Mouse (Mus musculus) embryonic facial prominence, embryonic 10.5 days (tissue): ENCODE measurements around the gene Chtop. TPM values are rescaled to one million over a fixed set of nuclear protein-coding genes. Genes with fewer than 3 reads are reported as not detected.

Source experiments
- DNase-seq: peaks from one replicate; pipeline ENCODE4 v3.0.0-alpha.2; 2017; ENCODE audit warnings: low spot score
- H3K27ac ChIP-seq: fragments of 300-500 bp; sonication (generic); replicated peaks from 2 replicates; pipeline ENCODE4 v1.5.1; 2016; ENCODE audit warnings: mild to moderate bottlenecking
- H3K27me3 ChIP-seq: fragments of 300-500 bp; sonication (generic); replicated peaks from 2 replicates; pipeline ENCODE4 v1.6.1; 2016; ENCODE audit warnings: low read depth, mild to moderate bottlenecking; ENCODE audit not compliant: poor library complexity, severe bottlenecking
- H3K36me3 ChIP-seq: fragments of 300-500 bp; sonication (generic); replicated peaks from 2 replicates; pipeline ENCODE4 v1.6.1; 2016; ENCODE audit warnings: mild to moderate bottlenecking, moderate library complexity
- H3K4me1 ChIP-seq: fragments of 300-500 bp; sonication (generic); 2 replicates; pipeline ENCODE4 v1.6.1; 2016
- H3K4me3 ChIP-seq: fragments of 300-500 bp; sonication (generic); 2 replicates; pipeline ENCODE4 v1.5.1; 2016; ENCODE audit warnings: mild to moderate bottlenecking, moderate library complexity
- H3K9me3 ChIP-seq: fragments of 300-500 bp; sonication (generic); 2 replicates; pipeline ENCODE4 v1.6.1; 2016; ENCODE audit warnings: mild to moderate bottlenecking
- WGBS: fragments of 180-500 bp; shearing (Covaris S2); methylation state at CpG from one replicate; pipeline ENCODE4 v1.1.7; 2016; 5-methylcytosine and 5-hydroxymethylcytosine counted together
- polyA plus RNA-seq: library from polyadenylated mRNA; unstranded; fragments of >200 nt; fragmentation: Nextera tagmentation; extraction: Ambion mirVana; gene quantifications from 2 replicates; pipeline ENCODE4 v1.2.1, GENCODE M21; 2016

Chtop gene
- polyA plus RNA-seq, 1 experiment from 2014 or later = 188 TPM

DNA sequence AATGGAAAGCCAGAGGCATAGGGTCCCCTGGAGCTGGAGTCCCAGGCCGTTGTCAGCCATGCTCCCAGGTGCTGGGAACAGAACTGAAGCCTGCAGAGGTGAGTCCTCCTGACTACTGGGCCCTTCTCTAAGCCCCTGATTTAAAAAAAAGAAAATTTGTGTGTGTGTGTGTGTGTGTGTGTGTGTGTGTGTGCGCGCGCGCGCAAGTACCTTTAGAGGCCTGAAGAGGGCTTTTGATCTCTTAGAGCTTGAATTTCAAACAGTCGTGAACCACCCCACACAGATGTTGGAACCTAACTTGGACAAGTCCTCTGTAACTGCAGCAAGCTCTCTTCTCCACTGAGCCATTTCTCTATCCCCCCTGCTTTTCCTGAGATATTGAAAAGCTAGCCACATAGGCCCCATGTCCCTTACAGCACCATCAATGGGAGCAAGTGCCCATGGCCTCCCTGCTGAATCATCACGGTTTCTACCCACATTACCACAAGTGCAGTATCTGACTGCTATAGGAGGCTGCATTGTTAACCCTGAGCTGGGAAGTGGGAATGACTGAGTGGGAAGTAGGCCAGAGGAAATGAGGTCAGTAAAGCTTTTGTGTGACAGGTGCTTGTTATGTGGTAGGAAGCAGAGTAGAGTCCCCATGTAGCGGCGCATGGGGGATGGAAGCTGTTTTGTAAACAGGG is 41.5 kb downstream of the Chtop start:
- H3K4me3 ChIP-seq = no peak overlapping the region
- no peaks in the 10 kb centered on the region for H3K9me3 ChIP-seq
- WGBS = 94% methylated on average over 10 of the region's 10 CpGs
- H3K4me1 ChIP-seq = peaks cover 24% of the 10 kb centered on the region
- H3K36me3 ChIP-seq = no peaks in the 10 kb centered on the region
- no peak overlapping the region for H3K27ac ChIP-seq
- no peak for DNase-seq
- peaks cover 37% of the 10 kb centered on the region for H3K27me3 ChIP-seq

DNA sequence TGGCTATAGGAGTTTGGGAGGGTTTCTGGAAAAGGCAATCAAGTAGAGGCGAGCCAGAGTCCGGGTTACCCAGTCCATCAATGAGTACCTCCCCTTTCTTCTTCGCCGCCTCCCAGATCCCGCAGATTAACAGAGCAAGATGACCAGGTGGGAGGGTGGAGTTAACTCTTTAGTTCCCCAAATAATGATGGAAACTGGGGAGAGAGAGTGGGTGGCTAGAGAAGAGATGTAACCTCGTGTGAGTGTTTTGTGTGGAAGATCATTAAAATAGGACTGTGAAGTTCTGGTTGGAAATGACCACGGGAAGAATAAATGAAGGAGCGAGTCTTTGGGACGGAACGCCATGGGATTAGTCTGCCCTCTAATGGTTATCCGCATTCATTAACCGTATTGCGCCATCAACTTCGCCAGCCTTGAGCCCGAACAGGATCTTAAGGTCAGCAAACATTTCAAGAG is 43.0 kb downstream of the Chtop start:
- peak overlapping the region; percentile 59 for H3K4me3 ChIP-seq

DNA sequence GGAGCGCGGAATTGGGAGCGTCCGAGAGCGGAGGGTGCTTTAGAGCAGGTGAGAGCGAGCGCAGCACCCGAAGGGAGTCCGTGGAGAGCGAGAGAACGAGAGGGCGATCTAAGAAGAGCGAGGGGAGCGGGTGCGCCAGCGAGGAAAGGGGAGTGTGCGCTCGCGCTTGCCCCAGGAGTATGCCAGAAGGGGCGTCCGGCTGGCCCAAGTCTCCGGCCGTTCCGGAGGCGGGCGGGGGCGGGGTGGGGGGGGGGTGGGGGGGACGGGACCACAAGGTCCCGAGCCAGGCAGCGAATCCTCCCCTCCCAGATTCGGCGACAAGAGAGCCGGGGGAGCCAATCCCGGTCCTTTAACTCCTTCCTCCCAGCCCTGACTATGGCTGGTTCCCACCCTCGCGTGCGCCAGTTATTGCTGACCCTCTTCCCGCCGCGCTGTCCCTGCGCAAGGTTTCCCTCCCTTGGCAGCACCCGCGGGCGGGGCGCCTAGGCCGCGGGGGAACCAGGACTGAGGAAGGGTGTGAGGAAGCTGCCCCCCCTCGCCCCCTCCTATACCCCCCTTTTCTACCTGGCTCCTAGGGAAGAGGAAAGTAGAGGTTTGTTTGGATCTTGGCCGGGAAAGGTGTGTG is 43.5 kb downstream of the Chtop start, which contains the start of gene Npr1:
Gene Npr1, minus strand, starts transcription at position 181 of the 625 bp plus-strand sequence.
- WGBS = under 1% methylated on average over 42 of the region's 49 CpGs
- peak within 1 kb of the TSS; percentile 59 for H3K4me3 ChIP-seq
- no peak for DNase-seq
- H3K27ac ChIP-seq = peak within 1 kb of the TSS; percentile 48; the same call in 1 of the 2 replicates
- H3K9me3 ChIP-seq = no peaks in the 10 kb centered on the region
- no peaks in the 10 kb centered on the region for H3K36me3 ChIP-seq
- H3K27me3 ChIP-seq = peaks cover 56% of the 10 kb centered on the region
- H3K4me1 ChIP-seq = peaks cover 29% of the 10 kb centered on the region

More for the DNA sequence above, 43.0 kb downstream of the Chtop start:
- WGBS = under 1% methylated on average over 15 of the region's 15 CpGs
- peak; percentile 66 for DNase-seq
- H3K27me3 ChIP-seq = peaks cover 51% of the 10 kb centered on the region
- 0 out of 2 replicates have a peak overlapping the region, but pooled peaks have one; percentile 0 for H3K27ac ChIP-seq
- H3K36me3 ChIP-seq = no peaks in the 10 kb centered on the region
- H3K4me1 ChIP-seq = peaks cover 29% of the 10 kb centered on the region
- no peaks in the 10 kb centered on the region for H3K9me3 ChIP-seq

DNA sequence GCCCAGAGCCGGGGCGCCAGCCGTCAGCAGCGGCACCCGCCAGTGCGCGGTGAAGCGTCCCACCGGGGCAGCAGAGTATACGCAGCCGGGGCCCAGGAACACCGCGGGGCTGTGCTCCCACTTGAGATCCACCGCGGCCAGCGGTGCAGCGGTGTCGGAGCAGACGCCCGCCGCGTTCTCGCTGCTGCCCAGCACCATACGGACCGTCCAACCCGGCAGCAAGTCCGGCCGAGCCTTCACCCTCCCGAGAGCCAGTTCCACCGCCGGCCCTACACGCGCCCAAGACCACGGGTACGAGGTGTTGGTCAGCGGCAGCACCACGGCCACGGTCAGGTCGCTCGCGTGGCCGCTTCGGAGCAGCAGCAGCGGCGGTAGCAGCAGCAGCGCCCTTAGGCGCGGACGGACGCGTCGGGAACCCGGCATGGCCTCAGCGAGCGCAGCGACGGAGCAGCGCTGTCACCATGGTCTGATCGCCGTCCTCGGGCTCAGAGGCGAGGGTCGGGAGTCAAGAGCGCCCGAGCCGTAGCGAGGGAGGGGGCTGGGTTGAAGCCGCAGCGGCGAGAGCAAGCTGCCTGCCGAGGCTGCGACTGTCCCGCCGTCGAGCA is 44.1 kb downstream of the Chtop start:
- peaks cover 61% of the 10 kb centered on the region for H3K27me3 ChIP-seq
- H3K36me3 ChIP-seq = no peaks in the 10 kb centered on the region
- peaks cover 29% of the 10 kb centered on the region for H3K4me1 ChIP-seq
- peak; percentile 60 for DNase-seq
- peak overlapping the region; percentile 59 for H3K4me3 ChIP-seq
- peak overlapping the region; percentile 48; the same call in 1 of the 2 replicates for H3K27ac ChIP-seq
- no peaks in the 10 kb centered on the region for H3K9me3 ChIP-seq
- 2% methylated on average over 75 of the region's 75 CpGs for WGBS

DNA sequence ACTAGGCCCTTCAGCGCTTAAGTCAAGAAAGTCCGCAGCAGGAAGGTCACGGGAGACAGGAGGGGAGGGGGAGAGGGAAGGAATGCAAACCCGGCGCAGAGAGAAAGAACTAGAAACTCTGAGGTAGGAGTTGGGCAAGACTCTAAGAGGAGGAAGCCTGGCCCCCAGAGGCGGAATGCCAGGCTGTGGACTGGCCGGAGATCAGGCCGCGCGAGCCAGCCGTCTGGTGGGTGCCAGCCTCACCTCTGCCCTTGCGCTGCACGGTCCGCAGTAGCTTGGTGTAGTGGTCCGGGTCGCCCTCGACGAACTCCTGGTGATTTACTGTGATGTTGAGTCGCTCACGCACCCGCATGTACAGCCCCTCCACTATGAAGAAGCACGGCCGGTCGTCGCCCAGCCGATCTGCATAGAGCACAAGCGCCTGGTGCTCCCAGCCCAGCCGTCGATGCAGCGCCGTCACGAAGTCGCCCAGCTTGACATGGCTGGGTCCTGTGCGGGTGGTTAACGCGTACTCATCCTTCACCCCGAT is 44.7 kb downstream of the Chtop start:
- peak overlapping the region; percentile 48; the same call in 1 of the 2 replicates for H3K27ac ChIP-seq
- DNase-seq = peak; percentile 39

DNA sequence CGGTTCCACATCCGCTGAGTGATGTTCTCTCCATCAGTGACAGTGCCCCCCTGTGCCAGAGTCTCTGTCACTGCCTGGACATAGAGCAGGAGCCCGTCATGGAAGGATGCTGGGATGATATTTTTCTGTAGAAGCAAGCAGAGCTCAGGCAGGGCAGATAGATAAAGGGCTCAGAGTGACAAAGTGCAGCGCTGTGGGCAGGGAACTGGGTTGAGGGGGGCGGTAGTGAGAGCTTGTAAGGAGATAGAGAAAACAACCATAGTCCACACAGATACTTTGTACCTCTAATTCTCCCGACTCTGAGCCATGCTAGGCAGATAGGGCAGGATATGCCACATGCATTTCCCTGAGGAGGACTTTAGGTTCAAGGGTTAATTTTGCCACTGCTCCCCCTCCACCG is 46.7 kb downstream of the Chtop start:
- H3K27me3 ChIP-seq = peaks cover 70% of the 10 kb centered on the region
- H3K36me3 ChIP-seq = no peaks in the 10 kb centered on the region
- WGBS = 27% methylated on average over 7 of the region's 7 CpGs
- DNase-seq = no peak
- peaks cover 29% of the 10 kb centered on the region for H3K4me1 ChIP-seq
- H3K27ac ChIP-seq = no peak overlapping the region
- no peaks in the 10 kb centered on the region for H3K9me3 ChIP-seq
- H3K4me3 ChIP-seq = no peak overlapping the region

More for the DNA sequence above, 44.7 kb downstream of the Chtop start:
- Histone ChIP-seq H3K4me3 (peak overlapping the region; percentile 59), H3K4me1 (peaks cover 29% of the 10 kb centered on the region), H3K27me3 (peaks cover 67% of the 10 kb centered on the region), H3K36me3 (no peaks in the 10 kb centered on the region), H3K9me3 (no peaks in the 10 kb centered on the region)
- WGBS = 9% methylated on average over 37 of the region's 37 CpGs

DNA sequence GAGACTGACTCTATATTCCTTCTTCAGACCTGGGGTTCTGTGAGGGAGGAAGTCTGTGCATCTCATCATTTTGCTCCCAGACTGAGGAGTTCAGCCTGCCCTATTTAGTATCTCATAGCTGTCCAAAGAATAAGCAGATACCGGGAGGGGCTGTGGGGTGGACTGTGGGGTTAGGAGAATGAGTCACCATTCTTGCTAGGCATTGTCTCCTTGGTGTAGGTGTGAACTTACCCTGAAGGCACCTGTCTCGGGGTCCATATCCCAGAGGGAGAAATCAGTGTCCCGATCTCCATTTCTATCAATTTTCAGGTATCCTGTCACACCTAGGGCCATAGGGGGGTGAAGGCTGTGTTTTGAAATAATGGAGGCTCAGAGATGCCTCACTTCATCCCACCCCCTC is 47.4 kb downstream of the Chtop start:
- Histone ChIP-seq H3K27me3 (peaks cover 70% of the 10 kb centered on the region), H3K4me3 (no peak overlapping the region), H3K9me3 (no peaks in the 10 kb centered on the region)

DNA sequence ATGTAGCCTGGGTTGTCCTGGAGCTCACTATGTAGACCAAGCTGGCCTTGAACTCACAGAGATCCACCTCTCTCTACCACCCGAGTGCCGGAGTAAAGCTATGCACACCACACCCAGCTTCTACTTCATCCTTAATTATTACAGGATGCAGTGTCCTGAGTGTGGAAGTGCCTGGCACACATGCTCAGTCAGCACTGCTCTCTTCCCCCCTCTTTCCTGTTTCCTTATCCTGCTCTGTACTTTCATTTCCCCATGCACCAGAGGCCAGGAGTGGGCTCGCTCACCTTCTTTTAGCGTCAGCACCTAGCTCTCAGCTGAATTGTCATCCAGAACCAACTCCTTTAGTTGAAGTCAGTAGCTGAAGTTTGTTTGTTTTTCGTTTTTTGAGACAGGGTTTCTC is 49.0 kb downstream of the Chtop start:
- H3K4me1 ChIP-seq = peaks cover 17% of the 10 kb centered on the region
- 71% methylated on average over 5 of the region's 5 CpGs for WGBS
- H3K36me3 ChIP-seq = no peaks in the 10 kb centered on the region
- no peak for DNase-seq
- peaks cover 59% of the 10 kb centered on the region for H3K27me3 ChIP-seq
- H3K9me3 ChIP-seq = no peaks in the 10 kb centered on the region
- no peak overlapping the region for H3K4me3 ChIP-seq
- H3K27ac ChIP-seq = no peak overlapping the region

More for the DNA sequence above, 47.4 kb downstream of the Chtop start:
- 83% methylated on average over 3 of the region's 3 CpGs for WGBS
- Histone ChIP-seq H3K36me3 (no peaks in the 10 kb centered on the region), H3K4me1 (peaks cover 29% of the 10 kb centered on the region), H3K27ac (no peak overlapping the region)
- no peak for DNase-seq

DNA sequence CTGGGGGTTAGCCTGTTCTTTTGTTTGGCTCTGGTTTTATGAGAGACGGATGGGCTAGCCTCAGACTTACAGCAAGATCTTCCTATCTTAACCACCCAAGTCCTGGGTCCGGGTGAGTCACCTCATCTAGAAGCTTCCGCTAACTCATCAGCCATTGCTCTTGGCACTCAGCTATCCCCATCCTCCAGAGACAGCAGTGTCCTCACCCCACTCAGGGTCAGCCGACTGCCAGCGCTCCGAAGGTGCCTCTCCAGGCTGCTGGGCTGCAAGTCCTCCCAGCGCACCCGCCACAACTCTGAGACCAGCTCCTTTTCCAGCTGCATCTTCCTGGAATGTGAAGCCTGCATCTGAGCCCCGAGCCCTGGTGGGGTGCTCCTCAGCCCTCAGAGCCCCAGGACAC is 49.6 kb downstream of the Chtop start:
- peaks cover 12% of the 10 kb centered on the region for H3K4me1 ChIP-seq
- no peak overlapping the region for H3K27ac ChIP-seq
- H3K36me3 ChIP-seq = no peaks in the 10 kb centered on the region
- WGBS = 77% methylated on average over 9 of the region's 9 CpGs
- DNase-seq = no peak
- peaks cover 53% of the 10 kb centered on the region for H3K27me3 ChIP-seq
- no peaks in the 10 kb centered on the region for H3K9me3 ChIP-seq
- no peak overlapping the region for H3K4me3 ChIP-seq

DNA sequence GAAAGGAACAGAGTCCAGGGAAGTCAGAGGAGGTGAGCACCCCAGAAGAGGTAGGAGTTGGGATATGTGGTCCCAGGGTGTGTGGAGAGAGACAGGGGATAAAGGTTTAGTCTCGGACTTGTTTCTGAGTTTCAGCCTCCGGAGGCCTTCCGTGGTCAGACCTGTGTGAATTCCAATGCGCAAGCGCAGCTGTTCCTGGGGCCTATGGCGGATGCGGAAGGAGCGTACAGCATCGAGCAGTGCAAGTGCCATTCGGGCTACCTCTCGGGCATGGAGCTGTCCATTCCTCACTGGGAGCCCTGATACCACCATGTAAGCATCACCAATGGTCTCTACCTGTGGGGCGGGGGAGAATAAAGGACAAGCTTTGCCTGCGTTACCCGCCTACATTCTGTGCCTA is 54.4 kb downstream of the Chtop start:
- H3K36me3 ChIP-seq = no peaks in the 10 kb centered on the region
- H3K27ac ChIP-seq = no peak overlapping the region
- peaks cover 6% of the 10 kb centered on the region; the same call in 1 of the 2 replicates for H3K27me3 ChIP-seq
- no peaks in the 10 kb centered on the region for H3K9me3 ChIP-seq
- no peak overlapping the region for H3K4me3 ChIP-seq
- DNase-seq = no peak
- peaks cover 13% of the 10 kb centered on the region for H3K4me1 ChIP-seq
- WGBS = 86% methylated on average over 14 of the region's 14 CpGs

DNA sequence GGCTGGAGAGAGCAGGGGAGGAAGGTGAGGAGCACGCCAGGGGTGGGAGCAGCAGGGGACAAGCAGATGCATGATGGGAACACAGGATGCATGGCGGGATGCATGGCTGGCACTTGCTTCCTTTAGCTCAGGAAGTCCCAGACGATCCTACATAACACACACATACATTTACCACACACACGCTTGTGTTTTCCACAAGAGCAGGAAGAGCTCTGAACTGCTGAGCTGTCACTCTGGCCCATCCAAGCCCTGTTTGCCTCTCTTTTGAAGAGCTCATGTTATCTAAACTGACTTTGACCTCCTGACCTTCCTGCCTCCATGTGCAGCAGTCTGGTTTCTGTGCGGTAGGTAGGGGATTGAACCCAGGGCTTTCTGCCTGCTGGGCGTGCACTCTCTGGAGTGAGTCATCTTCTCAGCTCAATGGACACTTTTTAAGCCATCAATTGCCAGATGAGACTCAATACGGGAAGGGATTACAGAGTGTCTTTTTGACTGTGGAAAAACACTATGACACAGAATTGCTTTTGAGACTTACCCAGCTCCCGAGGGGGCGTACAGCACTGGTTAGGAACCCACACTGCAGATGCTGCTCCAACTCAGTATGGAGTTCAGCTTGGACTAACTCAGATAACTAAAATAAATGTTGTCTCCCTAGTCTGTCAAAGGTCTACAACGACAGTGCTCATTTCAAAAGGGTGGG is 57.8 kb downstream of the Chtop start:
- peak overlapping the region; percentile 25; the same call in 1 of the 2 replicates for H3K4me3 ChIP-seq
- H3K27ac ChIP-seq = peak overlapping the region; percentile 19; the same call in 1 of the 2 replicates

DNA sequence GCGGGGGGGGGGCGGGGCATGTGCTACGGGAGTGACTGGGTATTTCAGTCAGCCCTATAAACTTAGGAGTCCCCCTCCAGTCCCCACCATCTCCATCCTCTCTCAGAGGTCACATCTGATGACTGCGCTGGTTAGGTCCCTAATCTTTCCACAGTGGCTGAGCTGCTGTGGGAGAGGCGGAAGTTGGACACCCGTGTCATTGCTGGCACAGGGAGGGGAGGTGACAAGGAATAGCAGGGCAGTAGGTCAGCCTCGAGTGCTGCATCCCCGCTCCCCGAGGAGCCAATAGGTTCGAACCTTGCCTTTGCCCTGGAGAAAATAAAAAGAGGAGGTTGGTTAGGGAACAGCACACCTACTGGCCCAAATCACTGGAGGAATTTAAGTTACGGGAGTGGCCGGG is 58.4 kb downstream of the Chtop start:
- 34% methylated on average over 12 of the region's 12 CpGs for WGBS
- H3K9me3 ChIP-seq = no peaks in the 10 kb centered on the region
- H3K27ac ChIP-seq = peak overlapping the region; percentile 19; the same call in 1 of the 2 replicates
- no peaks in the 10 kb centered on the region for H3K27me3 ChIP-seq
- no peaks in the 10 kb centered on the region for H3K36me3 ChIP-seq
- H3K4me1 ChIP-seq = peaks cover 28% of the 10 kb centered on the region
- no peak for DNase-seq
- H3K4me3 ChIP-seq = peak overlapping the region; percentile 25; the same call in 1 of the 2 replicates

More for the DNA sequence above, 57.8 kb downstream of the Chtop start:
- H3K9me3 ChIP-seq = no peaks in the 10 kb centered on the region
- WGBS = 50% methylated on average over 10 of the region's 10 CpGs
- no peak for DNase-seq
- H3K27me3 ChIP-seq = no peaks in the 10 kb centered on the region
- H3K36me3 ChIP-seq = no peaks in the 10 kb centered on the region
- peaks cover 21% of the 10 kb centered on the region for H3K4me1 ChIP-seq
